Mouse (Mus musculus) lung, postnatal 0 days (tissue): ENCODE measurements around the gene Ddn.

Experiments used
- CTCF ChIP-seq: IDR thresholded peaks from 2 replicates; pipeline ENCODE4 v1.5.1; 2016; ENCODE audit warnings: antibody characterized with exemption, mild to moderate bottlenecking
- EP300 ChIP-seq: IDR thresholded peaks from 2 replicates; pipeline ENCODE4 v1.6.1; 2016; ENCODE audit warnings: antibody characterized with exemption, mild to moderate bottlenecking, control low read depth

GRCm38 (mm10) chr15:98808651-98809134, 597 bp downstream of the Ddn start:
- TF ChIP-seq CTCF (no peak), EP300 (no peak)
